Mouse (Mus musculus): Measurements from ENCODE around the gene Atxn1. TPM values are rescaled to one million over a fixed set of nuclear protein-coding genes. Genes with fewer than 3 reads are reported as not detected.
A peak's percentile ranks its signal among the peaks of the same experiment; 100 is the strongest.

Atxn1 gene
- polyA plus RNA-seq, 1 experiment from 2014 or later = 5.4 TPM

- 57% methylated on average over 6 of the region's 6 CpGs for WGBS
- no peak for ATAC-seq (ENCODE audit: insufficient number of reproducible peaks, low FRiP score, low TSS enrichment, low read depth)
Observed at GRCm38 (mm10) chr13:45907181-45907691, 57.6 kb downstream of the Atxn1 start.

DNA sequence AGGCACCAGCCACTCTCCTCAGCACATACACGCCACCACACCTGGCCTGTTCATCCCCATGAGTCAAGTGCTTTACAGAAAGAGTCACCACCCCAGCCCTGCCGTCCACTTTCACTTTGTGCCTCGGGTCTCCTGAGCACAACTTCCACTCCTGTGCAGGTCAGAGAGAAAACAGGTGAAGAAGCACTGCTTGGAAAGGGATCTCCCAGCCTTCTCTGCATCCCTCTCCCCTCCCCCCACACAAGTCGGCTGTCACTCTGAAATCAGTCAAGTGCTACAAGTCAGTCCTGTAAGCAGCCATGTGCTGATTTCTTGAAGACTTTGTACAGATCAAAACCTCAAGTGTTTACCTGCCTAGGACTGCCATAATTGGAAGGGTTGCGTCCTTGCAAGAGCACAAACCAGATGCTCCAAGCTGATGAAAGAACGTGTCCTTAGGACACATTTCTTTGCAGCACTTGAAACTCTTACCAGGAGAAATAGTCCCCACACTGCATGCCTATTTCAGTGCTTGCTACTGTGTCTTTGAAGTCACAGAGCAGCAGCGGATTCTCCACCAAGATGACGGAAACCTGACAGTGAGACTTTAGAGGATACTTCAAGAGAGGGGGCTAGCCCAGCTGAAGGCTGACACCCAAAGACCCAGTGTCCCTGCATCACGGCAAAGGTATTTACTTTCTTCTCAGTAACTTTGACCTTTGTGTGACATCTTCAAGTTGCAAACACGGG, 58.2 kb downstream of the Atxn1 start:
- no peak overlapping the region for H3K4me2 ChIP-seq
- ATAC-seq (ENCODE audit: insufficient number of reproducible peaks, low FRiP score, low TSS enrichment, low read depth) = no peak

More at GRCm38 (mm10) chr13:45907181-45907691, 57.6 kb downstream of the Atxn1 start:
- no peak overlapping the region for H3K4me2 ChIP-seq
- no peak overlapping the region for H3K9ac ChIP-seq
- no peak overlapping the region for H3K4me3 ChIP-seq
- H3K4me1 ChIP-seq = peaks cover 19% of the 10 kb centered on the region
- H3K27ac ChIP-seq = no peak overlapping the region
- H3K27me3 ChIP-seq = no peaks in the 10 kb centered on the region
- no peaks in the 10 kb centered on the region for H3K36me3 ChIP-seq
- no peaks in the 10 kb centered on the region for H3K9me3 ChIP-seq

DNA sequence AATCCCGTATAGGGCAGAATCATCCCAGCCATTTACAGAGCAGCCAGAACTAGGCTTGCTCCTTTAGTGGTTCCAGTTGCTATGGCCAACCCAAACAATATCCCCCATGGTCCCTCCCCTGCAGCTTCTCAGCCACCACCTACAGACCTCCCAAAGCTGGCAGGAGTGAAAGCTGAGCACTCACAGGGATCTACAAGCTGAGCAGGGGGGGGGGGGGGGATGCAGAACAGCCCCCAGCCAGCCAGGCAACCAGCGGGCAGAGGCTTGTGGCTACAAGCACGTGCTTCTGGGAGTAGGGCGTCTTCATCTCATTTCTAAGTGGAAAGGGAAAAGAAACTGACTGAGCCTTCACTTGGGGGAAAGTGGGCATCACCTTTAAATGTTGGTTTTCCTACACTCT, 59.9 kb downstream of the Atxn1 start:
- Histone ChIP-seq H3K4me2 (0 out of 2 replicates have a peak overlapping the region, but pooled peaks have one; percentile 24), H3K27ac (no peak overlapping the region; the same call in 1 of the 2 replicates), H3K9me3 (no peaks in the 10 kb centered on the region), H3K36me3 (no peaks in the 10 kb centered on the region), H3K27me3 (no peaks in the 10 kb centered on the region), H3K9ac (no peak overlapping the region), H3K4me1 (peaks cover 19% of the 10 kb centered on the region), H3K4me3 (no peak overlapping the region)
- ATAC-seq (ENCODE audit: insufficient number of reproducible peaks, low FRiP score, low TSS enrichment, low read depth) = no peak
- 29% methylated on average over 4 of the region's 4 CpGs for WGBS

More for the DNA sequence above, 58.2 kb downstream of the Atxn1 start:
- Histone ChIP-seq H3K27me3 (no peaks in the 10 kb centered on the region), H3K4me1 (peaks cover 19% of the 10 kb centered on the region), H3K27ac (no peak overlapping the region), H3K9me3 (no peaks in the 10 kb centered on the region), H3K4me3 (no peak overlapping the region), H3K36me3 (no peaks in the 10 kb centered on the region), H3K9ac (no peak overlapping the region)
- WGBS = 57% methylated on average over 10 of the region's 10 CpGs

GRCm38 (mm10) chr13:45904456-45904855, 60.4 kb downstream of the Atxn1 start:
- ATAC-seq (ENCODE audit: insufficient number of reproducible peaks, low FRiP score, low TSS enrichment, low read depth) = no peak
- Histone ChIP-seq H3K9me3 (no peaks in the 10 kb centered on the region), H3K4me2 (no peak overlapping the region), H3K4me1 (peaks cover 19% of the 10 kb centered on the region), H3K27ac (no peak overlapping the region), H3K27me3 (no peaks in the 10 kb centered on the region), H3K4me3 (no peak overlapping the region), H3K36me3 (no peaks in the 10 kb centered on the region), H3K9ac (no peak overlapping the region)
- WGBS = 75% methylated on average over 4 of the region's 4 CpGs

DNA sequence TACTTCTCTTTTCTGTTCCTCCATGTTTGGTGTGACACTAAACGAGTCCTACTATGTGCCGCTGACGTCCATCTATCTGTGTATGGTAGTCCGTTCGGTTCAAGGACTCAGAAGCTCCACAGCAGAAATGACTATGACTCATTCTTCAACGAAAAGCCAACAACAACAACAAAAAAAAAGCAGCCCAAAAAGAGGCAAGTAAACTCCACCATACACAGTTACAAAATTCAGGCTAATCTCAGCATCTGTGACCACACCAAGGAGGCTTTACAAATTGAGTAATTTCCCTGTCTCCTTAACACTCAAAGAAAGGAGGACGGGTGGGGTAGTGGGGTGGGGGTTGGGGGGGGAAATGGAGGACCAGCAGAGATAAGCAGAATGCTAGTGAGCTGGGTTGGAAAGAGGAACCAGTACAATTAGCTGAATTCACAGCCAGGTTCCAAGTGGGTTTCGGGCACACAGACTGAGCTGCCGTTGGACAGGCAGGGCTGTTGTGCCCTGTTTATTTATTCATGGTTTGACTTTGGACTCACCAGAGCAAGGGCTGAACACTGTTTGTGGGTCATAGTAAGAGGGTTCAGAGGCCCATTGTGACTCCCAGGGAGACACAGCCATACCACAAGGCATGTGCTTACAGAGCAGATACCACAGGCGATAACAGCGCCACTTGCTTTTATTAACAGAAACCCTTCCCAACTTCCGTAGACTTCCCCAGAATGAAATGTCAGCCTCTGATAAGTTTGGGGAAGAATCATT, 61.1 kb downstream of the Atxn1 start:
- H3K4me2 ChIP-seq = no peak overlapping the region
- no peak for ATAC-seq (ENCODE audit: insufficient number of reproducible peaks, low FRiP score, low TSS enrichment, low read depth)
- no peak overlapping the region for H3K27ac ChIP-seq
- no peaks in the 10 kb centered on the region for H3K36me3 ChIP-seq
- no peaks in the 10 kb centered on the region for H3K27me3 ChIP-seq
- WGBS = 80% methylated on average over 12 of the region's 12 CpGs
- H3K9ac ChIP-seq = no peak overlapping the region
- H3K4me3 ChIP-seq = no peak overlapping the region
- no peaks in the 10 kb centered on the region for H3K9me3 ChIP-seq
- H3K4me1 ChIP-seq = peaks cover 19% of the 10 kb centered on the region

DNA sequence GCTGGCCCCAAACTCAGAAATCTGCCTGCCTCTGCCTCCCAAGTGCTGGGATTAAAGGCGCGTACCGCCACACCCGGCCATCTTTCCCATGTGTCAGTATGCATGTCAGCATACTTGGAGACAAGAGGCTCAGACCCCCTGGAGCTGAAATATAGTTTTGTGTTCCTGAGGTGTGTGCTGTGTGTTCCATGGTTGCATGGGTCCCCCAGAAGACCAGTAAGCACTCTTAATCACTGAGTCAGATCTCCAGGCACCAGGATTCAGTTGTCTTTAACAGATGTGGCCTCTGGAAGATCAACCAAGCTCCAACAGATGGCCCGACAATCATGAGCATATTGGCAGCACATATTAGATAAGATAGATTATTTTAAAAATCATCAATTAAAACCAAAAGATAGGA, 62.4 kb downstream of the Atxn1 start:
- peaks cover 16% of the 10 kb centered on the region for H3K4me1 ChIP-seq
- H3K4me2 ChIP-seq = no peak overlapping the region
- H3K9ac ChIP-seq = no peak overlapping the region
- no peak for ATAC-seq (ENCODE audit: insufficient number of reproducible peaks, low FRiP score, low TSS enrichment, low read depth)
- H3K27me3 ChIP-seq = no peaks in the 10 kb centered on the region
- WGBS = 96% methylated on average over 5 of the region's 5 CpGs
- H3K27ac ChIP-seq = no peak overlapping the region
- no peaks in the 10 kb centered on the region for H3K36me3 ChIP-seq
- H3K4me3 ChIP-seq = no peak overlapping the region
- no peaks in the 10 kb centered on the region for H3K9me3 ChIP-seq

DNA sequence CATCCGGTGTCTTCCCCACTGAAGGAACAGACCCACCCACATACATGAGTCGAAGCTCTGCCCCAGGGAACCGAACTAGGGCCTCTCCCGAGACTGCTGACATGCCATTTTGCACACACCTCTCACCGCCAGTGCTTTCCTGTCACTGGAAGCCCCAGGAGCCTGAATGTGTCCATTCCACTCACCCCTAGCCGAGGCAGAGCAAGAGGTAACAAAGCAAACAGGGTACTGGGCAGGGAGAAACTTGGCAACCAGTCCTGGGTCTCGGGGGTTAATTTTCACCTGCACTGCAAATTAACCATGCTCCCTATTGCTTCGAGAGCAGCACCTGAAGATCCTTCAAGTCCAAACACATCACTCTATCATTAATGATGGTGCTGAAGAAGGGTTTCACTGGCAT, 64.0 kb downstream of the Atxn1 start:
- no peak for ATAC-seq (ENCODE audit: insufficient number of reproducible peaks, low FRiP score, low TSS enrichment, low read depth)
- H3K9me3 ChIP-seq = no peaks in the 10 kb centered on the region
- no peak overlapping the region for H3K4me2 ChIP-seq
- no peak overlapping the region for H3K27ac ChIP-seq
- H3K9ac ChIP-seq = no peak overlapping the region
- no peaks in the 10 kb centered on the region for H3K36me3 ChIP-seq
- H3K4me1 ChIP-seq = peaks cover 12% of the 10 kb centered on the region
- no peaks in the 10 kb centered on the region for H3K27me3 ChIP-seq
- no peak overlapping the region for H3K4me3 ChIP-seq
- WGBS = 69% methylated on average over 8 of the region's 8 CpGs

GRCm38 (mm10) chr13:45897571-45897970, 67.2 kb downstream of the Atxn1 start:
- Histone ChIP-seq H3K27ac (no peak overlapping the region), H3K27me3 (no peaks in the 10 kb centered on the region), H3K4me3 (no peak overlapping the region), H3K4me1 (peaks cover 5% of the 10 kb centered on the region; the same call in 1 of the 2 replicates), H3K9ac (no peak overlapping the region), H3K36me3 (no peaks in the 10 kb centered on the region), H3K4me2 (no peak overlapping the region), H3K9me3 (no peaks in the 10 kb centered on the region)
- WGBS = 46% methylated on average over 2 of the region's 2 CpGs
- ATAC-seq (ENCODE audit: insufficient number of reproducible peaks, low FRiP score, low TSS enrichment, low read depth) = no peak

DNA sequence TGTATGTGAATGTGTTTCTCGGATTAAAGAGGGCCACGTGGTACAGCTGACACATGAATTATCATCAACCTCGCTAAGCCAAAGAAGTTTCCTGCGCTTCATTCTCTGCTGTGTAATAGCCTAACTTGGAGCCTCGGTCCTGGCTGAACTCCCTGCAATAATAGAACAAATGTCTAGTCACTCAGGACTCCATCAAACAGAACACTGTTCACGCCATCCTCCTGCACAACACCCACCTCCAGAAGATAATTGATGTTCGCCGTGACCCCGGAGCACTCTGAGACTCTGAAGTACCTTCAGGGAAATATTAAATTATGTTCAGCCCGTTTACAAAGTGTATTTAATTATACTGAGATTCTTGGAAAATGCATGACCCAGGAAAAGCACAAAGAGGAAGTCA, 70.0 kb downstream of the Atxn1 start:
- 54% methylated on average over 10 of the region's 10 CpGs for WGBS
- ATAC-seq (ENCODE audit: insufficient number of reproducible peaks, low FRiP score, low TSS enrichment, low read depth) = no peak
- H3K9ac ChIP-seq = no peak overlapping the region
- no peaks in the 10 kb centered on the region for H3K9me3 ChIP-seq
- H3K36me3 ChIP-seq = no peaks in the 10 kb centered on the region
- no peak overlapping the region for H3K27ac ChIP-seq
- no peak overlapping the region for H3K4me2 ChIP-seq
- H3K4me1 ChIP-seq = peaks cover 5% of the 10 kb centered on the region; the same call in 1 of the 2 replicates
- no peak overlapping the region for H3K4me3 ChIP-seq
- H3K27me3 ChIP-seq = no peaks in the 10 kb centered on the region

DNA sequence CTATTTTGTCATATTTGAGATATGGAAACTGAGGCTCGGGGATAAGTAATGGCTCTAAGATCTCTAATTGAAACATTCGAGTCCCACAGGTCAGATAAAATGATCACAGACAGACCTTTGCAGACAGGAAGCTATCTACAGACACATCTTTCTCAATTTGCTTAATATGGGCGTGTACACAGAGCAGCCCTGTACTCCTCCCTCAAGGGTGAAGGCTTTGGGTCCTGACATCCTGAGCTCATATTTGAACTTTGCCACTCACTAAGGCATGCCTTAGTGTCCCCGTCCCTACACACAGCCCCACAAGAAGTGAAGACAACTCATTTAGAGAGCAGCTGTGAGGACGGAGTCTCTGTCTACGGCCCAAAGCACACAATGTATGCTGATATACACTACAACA, 70.6 kb downstream of the Atxn1 start:
- 82% methylated on average over 6 of the region's 6 CpGs for WGBS

GRCm38 (mm10) chr13:45891073-45891472, 73.7 kb downstream of the Atxn1 start:
- H3K27ac ChIP-seq = no peak overlapping the region
- H3K9ac ChIP-seq = no peak overlapping the region
- no peaks in the 10 kb centered on the region for H3K27me3 ChIP-seq
- no peak for ATAC-seq (ENCODE audit: insufficient number of reproducible peaks, low FRiP score, low TSS enrichment, low read depth)
- 88% methylated on average over 2 of the region's 2 CpGs for WGBS
- H3K36me3 ChIP-seq = no peaks in the 10 kb centered on the region
- no peaks in the 10 kb centered on the region for H3K9me3 ChIP-seq
- no peak overlapping the region for H3K4me3 ChIP-seq
- H3K4me2 ChIP-seq = no peak overlapping the region
- H3K4me1 ChIP-seq = no peaks in the 10 kb centered on the region

More for the DNA sequence above, 70.6 kb downstream of the Atxn1 start:
- Histone ChIP-seq H3K4me1 (peaks cover 5% of the 10 kb centered on the region; the same call in 1 of the 2 replicates), H3K9ac (no peak overlapping the region), H3K36me3 (no peaks in the 10 kb centered on the region), H3K4me2 (no peak overlapping the region), H3K4me3 (no peak overlapping the region), H3K27ac (no peak overlapping the region), H3K27me3 (no peaks in the 10 kb centered on the region), H3K9me3 (no peaks in the 10 kb centered on the region)
- no peak for ATAC-seq (ENCODE audit: insufficient number of reproducible peaks, low FRiP score, low TSS enrichment, low read depth)

Data from limb, embryonic 15.5 days (tissue).